Mouse (Mus musculus): ENCODE data around the gene Hexa.

- TF ChIP-seq MAFK (IDR thresholded peaks at IDR 0.05; ENCODE audit: insufficient read depth, low read depth, low read length), result 0 out of 2 replicates have a peak, but pooled peaks have one; percentile 16
- TF ChIP-seq ZNF384 (IDR thresholded peaks at IDR 0.05; ENCODE audit: low read depth, low read length), result no peak
- TF ChIP-seq CHD2 (IDR thresholded peaks at IDR 0.05; ENCODE audit: low read depth, low read length), result no peak
- TF ChIP-seq ZC3H11A (IDR thresholded peaks at IDR 0.05; ENCODE audit: borderline replicate concordance, low read depth, low read length), result peak; percentile 64; the same call in 1 of the 2 replicates
Measured at GRCm38 (mm10) chr9:59584871-59585308, 45.5 kb downstream of the Hexa start.
